Mouse (Mus musculus) right cerebral cortex, postnatal 4 days (tissue): ENCODE data around the gene Slc9a6.
A peak's percentile ranks its signal among the peaks of the same experiment; 100 is the strongest.

Source experiments
- DNase-seq: peaks from one replicate; pipeline ENCODE4 v3.0.0-alpha.2; 2022

The Slc9a6 gene

GRCm38 (mm10) chrX:56667296-56667695, 57.7 kb downstream of the Slc9a6 start:
- DNase-seq, result peak; percentile 18

- no peak for DNase-seq
Observed at GRCm38 (mm10) chrX:56668051-56668450, 58.5 kb downstream of the Slc9a6 start.

- no peak for DNase-seq
Observed at GRCm38 (mm10) chrX:56668501-56668900, 58.9 kb downstream of the Slc9a6 start.

- no peak for DNase-seq
Observed at GRCm38 (mm10) chrX:56675556-56675955, 66.0 kb downstream of the Slc9a6 start.

- no peak for DNase-seq
Observed at GRCm38 (mm10) chrX:56677736-56678135, 68.2 kb downstream of the Slc9a6 start.

- DNase-seq, result no peak
Observed at GRCm38 (mm10) chrX:56679066-56679465, 69.5 kb downstream of the Slc9a6 start.

- no peak for DNase-seq
Observed at GRCm38 (mm10) chrX:56682156-56682720, 72.7 kb downstream of the Slc9a6 start.

- DNase-seq, result peak; percentile 23
Observed at GRCm38 (mm10) chrX:56683521-56683920, 74.0 kb downstream of the Slc9a6 start.

GRCm38 (mm10) chrX:56692554-56692953, 83.0 kb downstream of the Slc9a6 start:
- no peak for DNase-seq

GRCm38 (mm10) chrX:56694539-56694938, 85.0 kb downstream of the Slc9a6 start:
- DNase-seq, result no peak

GRCm38 (mm10) chrX:56697199-56697780, 87.7 kb downstream of the Slc9a6 start:
- no peak for DNase-seq

- no peak for DNase-seq
Observed at GRCm38 (mm10) chrX:56697886-56698285, 88.3 kb downstream of the Slc9a6 start.

GRCm38 (mm10) chrX:56701261-56701660, 91.7 kb downstream of the Slc9a6 start:
- no peak for DNase-seq

GRCm38 (mm10) chrX:56703965-56704562, 94.5 kb downstream of the Slc9a6 start:
- DNase-seq, result no peak

- no peak for DNase-seq
Observed at GRCm38 (mm10) chrX:56708592-56709370, 99.2 kb downstream of the Slc9a6 start.

GRCm38 (mm10) chrX:56710522-56710921, 101.0 kb downstream of the Slc9a6 start:
- no peak for DNase-seq

GRCm38 (mm10) chrX:56712666-56713065, 103.1 kb downstream of the Slc9a6 start:
- no peak for DNase-seq
